ENCODE assay signal across 8 mouse cellular contexts in genomic region chr12:113075063-113075454, GRCm38 (mm10). TPM values are rescaled to one million over a fixed set of nuclear protein-coding genes. Genes with fewer than 3 reads are reported as not detected.
DNase-seq lines count a peak whose midpoint lies in the region; ATAC-seq lines count a peak whose summit lies in the region.

No protein-coding gene starts in this region.

- peaks cover 21% of the 10 kb centered on the region for H3K36me3 ChIP-seq in heart, embryonic 13.5 days
- H3K36me3 ChIP-seq in liver, embryonic 12.5 days = peaks cover 19% of the 10 kb centered on the region
- H3K36me3 ChIP-seq in stomach, embryonic 15.5 days = peaks cover 4% of the 10 kb centered on the region

- H3K27ac ChIP-seq in heart, embryonic 13.5 days (replicated peaks) = peak overlapping the region; percentile 94
- peak overlapping the region; percentile 73 for H3K27ac ChIP-seq in liver, embryonic 12.5 days
- peak overlapping the region; percentile 90 for H3K27ac ChIP-seq in stomach, embryonic 15.5 days

- peak; percentile 87 for ATAC-seq in erythroid progenitor cell, adult 5-6 weeks (replicated peaks; ENCODE audit: low FRiP score, poor library complexity, severe bottlenecking)
- ATAC-seq in heart, embryonic 13.5 days (ENCODE audit: extremely low read depth, insufficient number of reproducible peaks, low FRiP score, low TSS enrichment) = peak; percentile 38; the same call in 1 of the 2 replicates
- peak; percentile 80 for ATAC-seq in liver, embryonic 12.5 days
- ATAC-seq in stomach, embryonic 15.5 days (ENCODE audit: insufficient read depth, low FRiP score, low read depth) = peak; percentile 76

- DNase-seq in CD4-positive helper T cell, adult 2 months (ENCODE audit: low read depth, low spot score) = peak; percentile 90
- peak; percentile 74 for DNase-seq in brain, embryonic 18.5 days (ENCODE audit: low read depth, low spot score)
- DNase-seq in kidney, postnatal 10 days = peak; percentile 93
- DNase-seq in natural killer cell, adult 2 months (ENCODE audit: low spot score in 2 of 2) = peak; percentile 79 to 89

- no peaks in the 10 kb centered on the region for H3K27me3 ChIP-seq in heart, embryonic 13.5 days (replicated peaks)
- 0 out of 2 replicates have a peak, but pooled peaks cover 3% of the 10 kb centered on the region for H3K27me3 ChIP-seq in liver, embryonic 12.5 days (replicated peaks)
- H3K27me3 ChIP-seq in stomach, embryonic 15.5 days (replicated peaks) = no peaks in the 10 kb centered on the region

- peak overlapping the region; percentile 56 for H3K4me3 ChIP-seq in heart, embryonic 13.5 days
- peak overlapping the region; percentile 58 for H3K4me3 ChIP-seq in liver, embryonic 12.5 days
- peak overlapping the region; percentile 47 for H3K4me3 ChIP-seq in stomach, embryonic 15.5 days (replicated peaks)

- H3K4me2 ChIP-seq in heart, embryonic 13.5 days = peak overlapping the region; percentile 89
- H3K4me2 ChIP-seq in liver, embryonic 12.5 days = peak overlapping the region; percentile 93
- H3K4me2 ChIP-seq in stomach, embryonic 15.5 days = peak overlapping the region; percentile 91

- H3K9me3 ChIP-seq in heart, embryonic 13.5 days = no peaks in the 10 kb centered on the region
- H3K9me3 ChIP-seq in liver, embryonic 12.5 days (replicated peaks) = no peaks in the 10 kb centered on the region
- H3K9me3 ChIP-seq in stomach, embryonic 15.5 days = no peaks in the 10 kb centered on the region

- H3K4me1 ChIP-seq in heart, embryonic 13.5 days = peaks cover 22% of the 10 kb centered on the region
- peaks cover 27% of the 10 kb centered on the region for H3K4me1 ChIP-seq in liver, embryonic 12.5 days
- H3K4me1 ChIP-seq in stomach, embryonic 15.5 days = peaks cover 19% of the 10 kb centered on the region

- 5% methylated on average over 10 of the region's 10 CpGs for WGBS in heart, embryonic 13.5 days
- 5% methylated on average over 10 of the region's 10 CpGs for WGBS in liver, embryonic 12.5 days (ENCODE audit: insufficient replicate concordance)
- WGBS in stomach, embryonic 15.5 days = 8% methylated on average over 10 of the region's 10 CpGs

- peak overlapping the region; percentile 85 for H3K9ac ChIP-seq in heart, embryonic 13.5 days
- H3K9ac ChIP-seq in liver, embryonic 12.5 days = peak overlapping the region; percentile 69
- no peak overlapping the region for H3K9ac ChIP-seq in stomach, embryonic 15.5 days

RNA-seq across cellular contexts. Expression of gene Tex22, which starts 0.8 kb away (rescaled TPM):
- not detected in 2 replicates for total RNA-seq in erythroid progenitor cell, adult 5-6 weeks (2015; ENCODE audit: low replicate concordance)
- not detected in 2 replicates for total RNA-seq in erythroid progenitor cell, adult 5-6 weeks (2017; ENCODE audit: low replicate concordance)
- polyA plus RNA-seq in heart, embryonic 13.5 days (2015; fragmentation: Nextera tagmentation; extraction: Ambion mirVana) = not detected in 2 replicates
- not detected in 2 replicates for polyA plus RNA-seq in liver, embryonic 12.5 days (2016; fragmentation: Nextera tagmentation; extraction: Ambion mirVana)
- polyA plus RNA-seq in stomach, embryonic 15.5 days (2015; fragmentation: Nextera tagmentation; extraction: Ambion mirVana) = not detected in 2 replicates

RNA-seq across cellular contexts. Expression of gene Mta1, which starts 23.0 kb away (rescaled TPM):
- 27.2 and 40.4 TPM in 2 replicates for total RNA-seq in erythroid progenitor cell, adult 5-6 weeks (2015; ENCODE audit: low replicate concordance)
- 17.6 and 21.6 TPM in 2 replicates for total RNA-seq in erythroid progenitor cell, adult 5-6 weeks (2017; ENCODE audit: low replicate concordance)
- polyA plus RNA-seq in heart, embryonic 13.5 days (2015; fragmentation: Nextera tagmentation; extraction: Ambion mirVana) = 11.2 and 11.9 TPM in 2 replicates
- 7.2 and 7.7 TPM in 2 replicates for polyA plus RNA-seq in liver, embryonic 12.5 days (2016; fragmentation: Nextera tagmentation; extraction: Ambion mirVana)
- 11.2 and 12.2 TPM in 2 replicates for polyA plus RNA-seq in stomach, embryonic 15.5 days (2015; fragmentation: Nextera tagmentation; extraction: Ambion mirVana)

Comparison
In these comparisons a context has a peak if more than half of its experiments do, and no peak if none do; other contexts are left out.
1. Peak in every context shown above with its lines: DNase-seq, ATAC-seq, H3K4me3 ChIP-seq and H3K27ac ChIP-seq.